Mouse (Mus musculus): ENCODE measurements around the gene H2-T23.
"Not testable (repeated sequence)": the region's sequence is repeated elsewhere in the genome, so short reads cannot be mapped to it uniquely, and the experiment has no call there.

- not testable (repeated sequence) for TF ChIP-seq CTCF (IDR thresholded peaks at IDR 0.05 in 2 of 3, conservative IDR thresholded peaks at IDR 0.05 in 1 of 3; ENCODE audit: control insufficient read depth in 1 of 3, insufficient read depth in 1 of 3, low read depth in 2 of 3, low read length in 3 of 3, poor library complexity in 1 of 3, severe bottlenecking in 1 of 3); MXI1 (IDR thresholded peaks at IDR 0.05; ENCODE audit: low read depth, low read length); TAL1 (IDR thresholded peaks at IDR 0.05; ENCODE audit: low read length); HCFC1 (IDR thresholded peaks at IDR 0.05; ENCODE audit: low read depth, low read length); USF2 (IDR thresholded peaks at IDR 0.05; ENCODE audit: borderline replicate concordance in 1 of 2, insufficient read depth in 1 of 2, low read depth in 1 of 2, low read length in 2 of 2); POLR2A (IDR thresholded peaks at IDR 0.05; ENCODE audit: control insufficient read depth in 1 of 2, insufficient read depth in 1 of 2, low read depth in 1 of 2, low read length in 2 of 2, poor library complexity in 1 of 2); NRF1 (IDR thresholded peaks at IDR 0.05; ENCODE audit: insufficient read depth, low read depth, low read length, poor library complexity, severe bottlenecking)
Measured at GRCm38 (mm10) chr17:36042055-36042454, 9.4 kb upstream of the H2-T23 start.

All from MEL (cell line).